Mouse (Mus musculus) adrenal gland, postnatal 10 days (tissue): ENCODE measurements at regions not wholly inside any gene's neighbourhood (a gene's known extent, or its start where the extent isn't known, plus 50 kb on each side); places are given as distances from the start of the nearest gene placed in this dataset.

ENCODE experiments used
- DNase-seq: peaks from one replicate; pipeline ENCODE4 v3.0.0; 2021; ENCODE audit warnings: mixed read lengths

DNA sequence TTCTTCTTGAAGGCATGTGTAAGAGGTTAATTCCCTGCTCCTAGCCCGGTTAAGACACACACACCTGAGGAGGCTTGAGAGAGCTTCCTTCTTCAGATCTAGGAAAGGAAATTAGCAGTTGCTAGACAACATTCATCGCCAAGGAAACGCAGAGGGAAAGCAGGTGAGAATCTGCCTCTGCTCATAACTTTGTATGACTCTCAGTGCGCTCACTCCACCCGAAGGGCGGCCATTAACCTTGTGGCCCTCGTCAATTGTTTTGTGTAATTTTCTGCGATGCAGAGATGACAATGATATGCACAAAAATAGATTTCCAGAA, 105.3 kb upstream of the Sgk1 start:
- no peak for DNase-seq

DNA sequence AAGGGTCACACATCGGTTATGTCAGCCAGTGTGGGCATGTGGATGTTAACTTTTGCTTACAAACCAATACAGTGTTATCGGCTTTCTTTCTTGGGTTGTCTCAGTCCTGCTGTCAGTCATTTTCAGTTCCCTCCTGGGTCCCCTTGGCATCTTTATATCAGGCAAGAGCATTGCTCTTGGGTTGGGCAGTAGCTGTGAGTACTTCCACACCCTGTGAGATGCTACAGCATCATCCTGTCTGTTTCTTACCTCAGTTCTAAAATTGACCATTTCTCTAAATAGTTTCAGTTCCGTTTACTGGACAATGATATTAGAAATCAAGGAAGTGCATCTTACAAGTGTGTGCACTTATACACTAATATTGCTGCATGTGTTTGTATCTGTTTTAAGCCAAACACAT, 104.9 kb upstream of the Sgk1 start:
- DNase-seq: no peak

DNA sequence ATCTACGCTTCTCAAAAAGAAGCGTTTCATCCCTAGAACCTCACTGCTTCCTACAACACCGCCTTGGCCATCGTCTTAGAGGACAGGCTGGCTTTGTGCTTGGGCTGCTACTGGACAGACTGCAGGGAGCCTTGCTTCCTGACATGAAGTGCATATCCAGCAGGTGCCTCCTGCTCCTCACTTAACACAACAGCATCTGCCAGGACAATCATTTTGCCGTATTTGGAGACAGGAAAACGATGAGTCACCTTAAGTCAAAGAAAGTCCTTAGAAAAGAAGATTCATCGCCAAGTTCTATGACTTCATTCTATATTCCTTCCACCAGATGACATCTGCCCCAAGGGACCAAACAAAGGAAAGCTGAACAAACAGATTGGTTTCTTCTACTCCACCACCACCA, 98.5 kb upstream of the Sgk1 start:
- no peak for DNase-seq

DNA sequence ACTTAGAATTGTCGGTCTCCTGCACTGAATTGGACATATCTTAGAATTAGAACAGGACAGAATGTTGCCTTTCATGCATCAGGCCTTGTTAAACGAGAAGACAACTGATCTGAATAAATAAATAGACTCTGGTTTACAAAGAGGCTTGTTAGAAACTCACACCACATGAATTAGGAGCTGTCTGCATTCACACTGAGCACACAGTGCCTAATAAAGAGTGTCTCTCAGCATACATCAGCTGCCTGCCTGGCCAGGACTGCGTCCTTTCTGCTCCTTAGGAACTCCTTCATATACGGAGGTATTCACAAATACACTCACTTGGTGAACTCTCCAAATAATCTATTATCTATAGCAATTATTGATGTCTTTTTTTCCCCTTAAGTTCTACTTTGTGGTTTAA, 96.9 kb upstream of the Sgk1 start:
- no peak for DNase-seq

DNA sequence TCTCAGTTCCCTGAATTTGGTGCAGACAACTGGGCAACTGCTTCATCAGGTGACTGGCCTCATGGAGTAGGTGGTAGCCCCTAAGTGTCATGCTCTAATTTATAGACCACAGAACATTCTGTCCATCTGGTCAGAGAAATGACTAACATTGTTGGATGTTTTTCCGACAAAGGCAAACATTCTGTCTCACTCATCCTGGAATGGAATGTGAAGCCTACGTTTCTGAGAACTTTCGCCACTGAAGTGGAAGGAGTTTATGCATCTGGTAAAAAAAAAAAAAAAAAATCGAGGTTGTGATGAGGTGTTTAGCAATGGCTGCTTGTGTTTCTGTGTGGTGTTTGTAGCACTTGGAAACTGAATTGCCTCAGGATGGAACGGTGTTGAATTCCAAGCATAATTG, 96.2 kb upstream of the Sgk1 start:
- no peak for DNase-seq

DNA sequence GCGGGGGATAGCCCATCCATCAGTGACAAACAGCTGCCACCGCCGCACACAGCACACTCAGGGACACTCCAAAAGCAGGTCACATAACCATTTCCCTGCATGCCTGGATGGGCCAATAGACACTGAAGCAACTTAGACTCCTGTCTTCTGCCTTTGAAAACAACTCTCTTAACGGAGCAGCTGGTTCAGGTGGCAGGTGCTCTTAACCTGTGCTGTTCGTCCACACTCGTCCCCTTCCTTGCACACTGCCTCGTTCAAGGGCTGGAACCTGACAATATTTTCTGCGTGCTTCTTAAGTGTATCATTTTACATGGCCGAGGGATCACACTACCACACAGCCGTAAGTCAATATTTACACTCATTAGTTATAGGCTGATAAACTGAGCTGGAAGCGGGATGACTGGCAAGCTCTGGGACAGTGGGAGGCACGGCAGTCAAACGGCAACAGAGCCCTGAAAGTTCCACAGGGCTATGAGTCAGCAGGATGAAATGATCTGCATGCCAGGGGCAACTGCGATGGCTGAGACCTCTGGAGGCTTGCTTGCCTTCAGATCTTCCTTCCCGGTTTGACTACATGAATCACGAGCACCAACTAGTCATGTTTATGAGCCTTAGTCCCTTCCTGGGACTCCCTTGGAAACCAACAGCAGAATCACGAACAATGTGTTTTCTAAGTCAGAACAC, 92.0 kb upstream of the Sgk1 start:
- peak; percentile 19 for DNase-seq

DNA sequence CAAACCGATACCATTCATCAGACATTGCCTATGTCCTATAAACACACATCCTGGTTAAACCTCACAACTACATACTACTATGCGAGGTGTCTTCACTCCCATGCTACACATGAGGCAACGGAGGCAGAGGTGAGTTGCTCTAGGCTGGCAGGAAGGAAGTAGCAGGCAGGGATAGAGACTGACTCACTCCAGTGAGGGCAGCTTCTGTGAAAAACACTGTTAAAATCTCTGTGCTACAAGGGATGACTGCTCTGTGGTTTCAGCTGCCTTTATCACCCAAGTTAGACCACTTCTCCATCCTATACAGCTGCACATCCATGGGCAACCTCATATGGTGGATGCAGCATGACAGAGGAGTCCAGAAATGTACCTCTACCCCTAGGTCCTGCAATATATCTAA, 91.0 kb upstream of the Sgk1 start:
- no peak for DNase-seq

DNA sequence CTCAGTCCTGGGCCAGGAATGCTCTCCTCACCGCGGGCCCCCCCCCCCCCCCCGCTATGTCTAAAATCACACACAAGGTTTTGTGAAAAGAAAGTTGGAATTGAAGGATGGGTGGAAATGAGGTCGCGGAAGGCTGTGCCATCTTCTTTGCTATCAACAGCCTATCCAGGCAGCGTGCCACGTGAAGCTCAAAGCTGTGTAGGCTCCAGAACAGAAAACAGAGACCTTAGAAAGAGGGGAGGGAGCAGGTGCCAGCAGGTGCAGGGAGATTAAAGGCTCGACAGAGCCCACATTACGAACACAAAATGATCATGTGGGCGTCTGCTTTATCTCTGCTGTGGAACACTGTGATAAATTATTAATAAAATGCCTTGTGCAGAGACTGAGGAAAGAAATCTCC, 89.6 kb upstream of the Sgk1 start:
- DNase-seq: no peak

DNA sequence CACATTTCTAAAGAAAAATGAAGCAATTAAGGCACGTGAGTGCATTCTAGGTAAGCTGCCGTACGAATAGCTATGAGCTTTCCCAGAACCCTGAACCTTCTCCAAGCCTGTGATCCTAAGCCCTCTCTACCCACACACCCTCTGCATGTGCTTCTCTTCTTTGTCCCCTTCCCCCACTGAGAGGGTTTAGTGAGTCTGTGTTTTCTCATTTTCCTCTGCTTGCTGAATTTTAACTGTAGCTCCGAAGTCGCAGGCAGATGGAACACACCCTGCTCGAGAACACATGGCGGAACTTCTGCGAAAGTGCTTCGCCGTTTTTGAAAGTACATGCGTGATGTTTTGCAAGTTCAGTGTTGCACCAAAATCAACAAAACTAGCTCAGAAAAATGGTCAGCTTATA, 88.3 kb upstream of the Sgk1 start:
- no peak for DNase-seq

DNA sequence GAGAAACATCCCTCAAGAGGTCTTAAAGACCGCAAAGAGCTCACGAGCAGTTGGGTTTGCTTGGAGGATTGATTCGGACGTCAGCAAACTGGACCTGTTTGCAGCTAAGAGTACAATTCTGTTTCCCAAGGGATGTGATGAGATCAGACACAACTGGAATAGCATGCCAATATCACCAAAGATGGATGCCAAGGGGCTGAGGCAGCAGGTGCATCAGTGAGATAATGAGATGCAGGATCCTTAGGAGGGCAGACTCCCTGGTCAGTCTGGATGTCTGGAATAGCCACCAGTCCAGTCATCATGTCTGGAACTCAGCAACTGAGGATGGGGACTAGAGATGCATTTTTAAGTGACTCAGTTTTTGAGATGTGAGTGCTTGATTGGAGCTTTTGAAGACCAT, 85.6 kb upstream of the Sgk1 start:
- DNase-seq: no peak

DNA sequence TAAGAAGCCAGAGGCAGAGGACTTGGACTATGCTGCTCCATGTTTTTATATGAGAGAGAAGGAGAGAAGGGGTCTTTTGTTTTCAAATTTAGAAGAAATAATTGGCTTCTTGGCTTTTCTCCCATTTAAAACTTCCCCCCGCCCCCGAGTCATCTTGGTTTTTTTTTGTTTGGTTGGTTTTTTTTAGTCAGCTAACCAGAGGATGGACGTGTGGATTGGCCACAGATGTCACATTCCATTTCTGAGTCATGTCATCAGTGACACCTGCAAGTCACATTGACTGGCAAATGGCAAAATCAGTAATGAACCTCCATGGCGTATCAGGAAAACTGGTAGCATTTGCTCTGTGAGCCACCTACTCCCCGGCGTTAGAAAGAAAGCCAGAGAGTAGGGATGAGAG, 83.9 kb upstream of the Sgk1 start:
- no peak for DNase-seq

DNA sequence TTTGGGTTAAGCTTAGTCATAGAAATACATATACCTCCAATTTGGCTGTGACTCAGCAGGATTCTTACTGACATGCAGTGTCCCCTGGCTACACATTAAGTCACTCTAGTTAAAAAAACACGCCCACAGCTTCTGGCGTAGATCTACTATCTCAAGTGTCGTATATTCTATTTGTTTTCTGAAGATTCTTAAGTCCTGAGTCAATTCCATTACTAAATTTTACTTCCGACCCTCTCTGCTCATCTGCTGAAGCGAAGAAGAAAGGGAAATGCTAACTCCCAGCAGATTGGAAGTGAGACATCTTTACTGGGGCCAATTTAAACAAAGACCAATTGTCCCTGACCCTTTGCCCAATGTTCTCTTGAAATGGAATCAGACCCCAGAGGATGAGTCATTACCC, 80.4 kb upstream of the Sgk1 start:
- DNase-seq: no peak

DNA sequence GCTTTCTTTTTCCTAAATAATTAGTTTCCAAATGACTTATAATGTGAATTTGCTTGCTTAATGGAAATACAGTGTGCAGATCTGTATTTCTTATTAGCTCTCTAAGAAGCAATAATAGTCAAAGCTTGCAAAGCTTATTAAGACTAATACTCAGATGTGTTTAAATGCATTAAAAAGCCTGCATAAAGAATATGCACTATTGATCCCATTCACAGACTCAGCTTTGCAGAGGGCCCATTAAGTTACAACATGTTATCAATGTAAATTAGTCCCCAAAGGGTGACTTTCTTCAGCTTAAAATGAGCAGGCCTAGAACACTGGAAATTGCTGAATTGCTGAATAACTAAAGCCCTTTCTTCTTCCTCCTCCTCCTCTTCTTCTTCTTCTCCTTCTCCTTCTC, 78.8 kb upstream of the Sgk1 start:
- no peak for DNase-seq

DNA sequence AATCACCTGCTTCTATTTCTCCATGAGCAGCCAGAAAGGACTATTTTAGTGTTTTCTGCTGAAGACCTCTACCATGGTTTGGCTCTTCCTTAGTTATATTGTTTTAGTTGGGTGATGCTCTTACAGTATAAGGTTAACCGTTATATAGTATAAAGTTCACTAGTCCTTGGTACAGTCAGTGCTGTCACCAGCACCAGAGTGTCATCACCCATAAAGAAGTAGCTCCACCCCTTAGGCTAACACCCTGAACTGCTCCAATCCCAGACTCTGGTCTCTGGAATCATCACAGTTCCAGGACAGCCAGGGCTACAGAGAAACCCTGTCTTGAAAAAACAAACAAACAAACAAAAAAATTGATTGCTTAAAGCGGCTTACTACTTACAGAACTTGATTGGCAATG, 77.2 kb upstream of the Sgk1 start:
- no peak for DNase-seq

DNA sequence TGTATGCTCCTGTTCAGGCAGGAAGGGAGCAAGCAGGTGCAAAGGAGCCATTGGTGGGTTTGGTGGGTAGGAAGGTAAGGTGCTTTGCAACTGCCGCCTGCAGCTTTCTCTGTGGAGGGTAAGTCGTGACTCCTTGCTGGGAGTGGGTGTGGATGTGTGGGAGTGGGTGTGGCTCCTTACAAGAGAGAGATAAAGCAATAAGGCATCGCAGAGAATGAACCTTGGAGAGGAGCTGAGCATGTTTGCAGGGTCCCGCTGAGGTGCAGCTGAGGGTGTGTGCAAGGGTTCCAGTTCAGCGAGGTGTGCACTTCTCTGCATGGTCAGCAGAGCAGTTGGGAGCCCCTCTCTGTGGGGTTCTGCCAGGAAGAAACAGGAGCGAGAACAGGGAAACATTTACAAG, 76.4 kb upstream of the Sgk1 start:
- DNase-seq: no peak

DNA sequence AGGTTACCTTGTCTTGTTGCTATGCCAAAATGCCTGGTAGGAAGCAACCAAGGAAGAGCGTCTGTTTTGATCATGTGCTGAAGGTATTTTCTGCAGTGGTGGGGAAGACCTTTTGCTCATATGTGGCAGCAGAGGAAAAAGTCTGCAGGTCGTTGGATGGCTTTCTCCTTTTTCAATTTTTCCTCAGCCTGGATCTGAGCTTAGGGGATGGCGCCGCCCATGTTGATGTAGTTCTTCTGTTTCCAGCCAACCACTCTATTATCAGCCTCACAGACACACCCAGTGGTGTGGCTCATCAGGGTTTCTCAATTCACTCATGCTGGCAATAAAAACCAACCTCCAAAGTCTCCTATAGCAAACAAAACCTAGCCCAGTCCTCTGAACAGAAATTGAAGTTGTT, 75.3 kb upstream of the Sgk1 start:
- no peak for DNase-seq

DNA sequence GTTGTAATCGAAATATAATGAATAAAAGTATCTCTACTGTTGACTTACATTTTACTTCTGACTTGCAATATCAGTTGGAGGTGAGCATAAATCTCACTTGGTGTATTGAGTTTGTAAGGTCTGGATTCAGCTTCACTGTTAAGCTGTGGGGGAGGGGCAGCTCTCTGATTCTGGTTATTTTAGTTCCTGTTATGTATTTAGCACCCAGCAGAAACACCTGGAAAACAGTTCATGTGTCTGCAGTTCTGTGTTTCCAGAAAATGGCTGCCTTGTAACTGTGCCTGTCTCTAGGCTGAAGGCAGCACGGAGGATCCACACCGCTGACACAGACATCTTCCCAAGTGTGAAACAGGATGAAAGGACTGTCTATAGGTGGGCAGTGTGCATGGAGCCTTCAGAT, 62.3 kb upstream of the Sgk1 start:
- DNase-seq: no peak

DNA sequence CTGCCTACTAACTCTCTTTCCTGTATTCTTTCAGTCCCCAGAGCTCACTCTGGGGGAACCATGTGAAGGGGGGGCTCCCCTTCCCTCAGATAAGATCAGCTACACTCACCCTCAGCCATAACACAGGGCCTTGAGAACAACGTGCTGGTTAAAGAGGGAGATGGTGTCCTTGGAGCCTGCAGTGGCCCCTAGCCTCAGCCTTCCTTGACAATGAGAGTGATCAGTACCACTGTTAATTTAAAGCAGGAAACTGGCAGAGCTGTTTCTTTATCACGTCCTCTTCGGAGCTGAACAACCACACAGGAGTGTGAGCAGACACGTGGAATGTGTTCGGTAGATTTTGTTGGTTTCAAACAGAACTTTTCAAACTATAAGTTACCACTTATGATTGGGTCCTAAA, 60.6 kb upstream of the Sgk1 start:
- no peak for DNase-seq

DNA sequence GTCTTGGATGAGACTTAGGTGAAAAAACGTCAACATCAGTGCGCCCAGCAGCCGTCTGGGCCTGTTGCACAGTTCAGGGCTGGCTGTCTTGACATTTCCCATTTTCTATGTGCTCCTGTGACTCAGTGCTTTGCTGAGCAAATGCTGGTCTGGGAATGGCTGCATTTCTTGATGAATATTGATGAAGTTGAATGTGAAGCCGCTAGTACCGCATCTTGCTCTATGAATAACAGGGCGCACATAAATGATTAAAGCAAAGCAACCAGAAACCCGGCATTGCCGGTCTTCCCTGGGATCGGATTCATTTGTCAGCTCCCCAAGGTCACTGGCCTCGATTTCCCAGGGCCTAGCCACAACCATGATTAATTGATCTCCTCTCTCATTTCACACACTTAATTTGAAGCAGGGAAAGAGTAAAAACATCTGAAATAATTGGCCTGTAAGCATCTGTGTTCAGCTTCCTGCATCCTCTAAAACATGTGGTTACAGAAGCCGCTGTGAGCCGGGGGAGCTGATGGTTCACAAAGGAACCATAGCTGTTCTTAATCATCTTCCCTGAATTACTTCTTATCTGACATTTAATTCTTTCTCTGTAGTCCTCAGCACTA, 57.5 kb upstream of the Sgk1 start:
- DNase-seq: no peak

DNA sequence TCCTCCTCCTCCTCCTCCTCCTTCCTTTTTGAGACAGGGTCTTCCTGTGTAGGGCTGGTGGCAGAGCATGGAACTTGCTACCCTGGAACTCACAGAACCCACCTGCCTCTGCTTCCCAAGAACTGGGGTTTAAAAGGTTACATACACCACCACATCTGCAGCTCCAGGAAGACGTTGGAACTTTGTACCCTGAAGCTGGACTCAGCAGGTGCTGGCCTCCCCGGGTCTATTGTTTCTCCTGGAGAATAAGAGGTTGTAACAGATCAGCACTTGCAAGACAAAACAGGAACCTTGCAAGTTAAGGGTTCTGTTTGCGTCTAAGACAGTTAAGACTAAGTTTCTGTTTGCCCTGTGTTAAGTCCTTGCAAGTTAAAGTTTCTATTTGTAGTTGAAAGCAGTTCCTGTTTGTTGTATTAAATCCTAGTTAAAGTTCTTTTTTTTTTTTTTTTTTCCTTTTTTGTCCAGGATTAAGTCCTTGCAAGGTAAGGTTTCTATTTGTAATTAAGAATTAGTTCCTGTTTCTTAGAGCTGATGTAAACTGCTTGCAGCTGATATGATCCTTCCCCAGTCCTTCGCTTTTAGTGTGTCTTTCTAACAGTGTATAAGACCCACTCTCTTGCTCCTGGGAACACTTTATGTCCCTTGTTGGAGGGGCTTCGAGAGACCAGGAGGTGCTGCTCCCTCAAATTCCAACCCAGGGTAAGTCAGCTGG, 55.0 kb upstream of the Sgk1 start:
- DNase-seq: no peak

DNA sequence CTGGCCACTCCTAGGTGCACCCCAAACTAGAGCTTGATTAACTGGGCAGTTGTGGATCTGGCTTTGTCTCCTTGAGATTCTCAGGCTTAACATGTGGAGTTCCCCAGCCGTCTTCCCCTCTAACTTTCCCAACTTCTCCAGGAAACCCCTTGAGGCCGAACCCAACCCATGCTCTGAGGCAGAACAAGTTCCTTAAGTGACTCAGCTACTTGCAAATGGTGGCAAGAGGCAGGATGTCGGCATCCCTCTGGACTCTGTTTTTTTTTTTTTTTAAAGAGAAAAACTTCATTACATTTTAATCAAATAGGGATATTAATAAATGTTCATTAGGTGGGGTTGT, 54.5 kb upstream of the Sgk1 start:
- no peak for DNase-seq

DNA sequence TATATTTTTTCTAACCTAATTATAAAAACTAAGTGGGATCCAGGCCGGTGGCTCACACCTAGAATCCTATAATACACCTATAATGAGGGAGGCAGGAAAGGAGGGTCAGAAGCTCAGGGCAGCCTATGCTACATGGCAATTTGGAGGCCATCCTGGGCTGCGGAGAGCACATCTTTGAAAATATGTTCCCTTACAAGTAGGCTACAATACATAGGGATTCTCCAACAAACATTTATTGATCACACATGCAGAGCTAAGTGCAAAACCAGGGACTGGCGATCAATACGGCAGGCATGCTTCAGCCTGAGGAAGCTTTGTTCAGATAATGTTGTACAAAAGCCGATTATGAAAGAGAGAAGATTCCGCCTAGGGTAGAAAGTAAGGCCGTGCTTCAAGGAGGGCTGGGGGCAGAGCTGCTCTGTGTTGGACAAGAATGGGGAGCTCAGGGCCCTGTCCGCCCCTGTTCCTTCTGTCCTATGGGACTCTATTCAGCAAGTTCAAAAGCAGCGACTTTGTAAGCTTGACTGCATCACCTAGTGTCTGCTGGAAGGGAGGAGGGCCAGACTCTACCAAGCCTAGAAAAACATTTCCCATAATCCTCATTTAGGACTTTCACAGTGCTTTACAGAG, 53.4 kb upstream of the Sgk1 start:
- DNase-seq: no peak

DNA sequence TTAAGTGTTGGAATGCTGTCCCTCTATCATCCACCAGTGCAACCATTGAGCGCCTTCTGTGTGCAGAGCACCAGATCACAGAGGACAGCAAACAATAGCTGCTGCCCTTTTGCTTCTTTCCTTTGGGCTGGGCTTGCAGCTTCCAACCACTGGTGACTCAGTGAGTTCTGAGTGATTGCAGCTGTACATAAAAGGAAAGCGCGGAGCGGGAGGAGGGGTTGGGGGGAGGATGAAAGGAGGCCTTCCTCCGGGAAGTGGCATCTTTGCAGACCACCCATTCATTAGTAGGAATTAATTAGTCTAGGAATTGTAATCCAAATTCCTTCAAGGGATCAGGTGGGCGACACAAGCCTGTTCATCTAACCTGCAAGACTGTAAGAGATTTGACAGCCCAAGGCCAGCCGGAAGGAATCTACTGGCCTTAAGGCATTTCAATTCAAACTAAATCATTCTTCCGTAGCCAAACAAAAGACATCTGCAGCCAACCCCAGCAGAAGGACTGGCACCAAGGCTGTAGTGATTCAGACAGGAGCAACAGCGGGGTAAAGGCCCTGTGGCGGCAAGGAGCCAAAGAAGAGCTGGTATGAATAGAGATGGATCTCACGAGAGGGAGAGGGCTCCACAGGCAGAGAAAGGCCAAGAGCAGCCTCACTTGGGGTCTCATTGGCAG, 52.8 kb upstream of the Sgk1 start:
- peak; percentile 64 for DNase-seq
